Mouse (Mus musculus) cerebellum, adult (tissue): Measurements from ENCODE around the gene Flvcr2.

Source experiments
- ATAC-seq: cut with Nextera tagmentation; 2 replicates; pipeline ENCODE4 v1.9.2; 2017; ENCODE audit warnings: mild to moderate bottlenecking, moderate library complexity, mixed read lengths; ENCODE audit not compliant: insufficient number of reproducible peaks, low FRiP score, low TSS enrichment

The Flvcr2 gene

GRCm38 (mm10) chr12:85784916-85785815 lies 38.8 kb downstream of the Flvcr2 start:
- no peak for ATAC-seq

GRCm38 (mm10) chr12:85792158-85792557 lies 45.8 kb downstream of the Flvcr2 start:
- ATAC-seq: no peak

GRCm38 (mm10) chr12:85792821-85793346 lies 46.5 kb downstream of the Flvcr2 start:
- ATAC-seq: no peak

- no peak for ATAC-seq
Measured at GRCm38 (mm10) chr12:85794094-85794493, 47.8 kb downstream of the Flvcr2 start.

- no peak for ATAC-seq
Measured at GRCm38 (mm10) chr12:85795551-85795950, 49.2 kb downstream of the Flvcr2 start.

GRCm38 (mm10) chr12:85800031-85800430 lies 53.7 kb downstream of the Flvcr2 start:
- ATAC-seq: no peak

GRCm38 (mm10) chr12:85809726-85810125 lies 63.4 kb downstream of the Flvcr2 start:
- no peak for ATAC-seq

- no peak for ATAC-seq
Measured at GRCm38 (mm10) chr12:85810959-85811358, 64.6 kb downstream of the Flvcr2 start.

- ATAC-seq: no peak
Measured at GRCm38 (mm10) chr12:85811676-85812075, 65.3 kb downstream of the Flvcr2 start.

GRCm38 (mm10) chr12:85813599-85813998 lies 67.3 kb downstream of the Flvcr2 start:
- no peak for ATAC-seq

- ATAC-seq: no peak
Measured at GRCm38 (mm10) chr12:85822051-85822450, 75.7 kb downstream of the Flvcr2 start.

GRCm38 (mm10) chr12:85824438-85825264 lies 78.3 kb downstream of the Flvcr2 start, which contains the start of the genes Erg28 and Ttll5:
TSS of gene Erg28 (minus strand) at chr12:85824550.
TSS of gene Ttll5 (plus strand) at chr12:85824659.
- peak; percentile 96 for ATAC-seq

GRCm38 (mm10) chr12:85825361-85825760 lies 79.0 kb downstream of the Flvcr2 start:
- ATAC-seq: no peak

GRCm38 (mm10) chr12:85825822-85826221 lies 79.5 kb downstream of the Flvcr2 start:
- ATAC-seq: no peak

- no peak for ATAC-seq
Measured at GRCm38 (mm10) chr12:85828856-85829255, 82.5 kb downstream of the Flvcr2 start.

GRCm38 (mm10) chr12:85829866-85830265 lies 83.5 kb downstream of the Flvcr2 start:
- ATAC-seq: no peak

- no peak for ATAC-seq
Measured at GRCm38 (mm10) chr12:85830691-85831090, 84.4 kb downstream of the Flvcr2 start.

GRCm38 (mm10) chr12:85834543-85834942 lies 88.2 kb downstream of the Flvcr2 start:
- ATAC-seq: no peak

GRCm38 (mm10) chr12:85837765-85838164 lies 91.4 kb downstream of the Flvcr2 start:
- no peak for ATAC-seq

- ATAC-seq: no peak
Measured at GRCm38 (mm10) chr12:85839371-85840000, 93.1 kb downstream of the Flvcr2 start.
